Mouse (Mus musculus) heart, embryonic 14.5 days (tissue): Measurements from ENCODE around the gene Palm2. TPM values are rescaled to one million over a fixed set of nuclear protein-coding genes. Genes with fewer than 3 reads are reported as not detected.

Experiments used
- ATAC-seq: fragments of 200-750 bp; cut with Nextera tagmentation; 2 replicates; pipeline ENCODE4 v1.8.0; 2017; ENCODE audit warnings: low read depth, moderate TSS enrichment; ENCODE audit not compliant: insufficient number of reproducible peaks, insufficient read depth, low FRiP score
- H3K27ac ChIP-seq, 2 experiments: fragments of 200-500 bp in 1 of 2; fragments of 300-500 bp in 1 of 2; sonication (generic) in 1 of 2; replicated peaks in 1 of 2; 2 replicates each; pipeline ENCODE4 v1.5.1; 2012 to 2014; ENCODE audit warnings: low read depth in 2 of 2, low read length in 2 of 2, control low read depth in 1 of 2, mild to moderate bottlenecking in 1 of 2, mixed read lengths in 1 of 2; ENCODE audit not compliant: control insufficient read depth in 1 of 2, insufficient read depth in 1 of 2
- H3K27me3 ChIP-seq: fragments of 300-500 bp; sonication (generic); 2 replicates; pipeline ENCODE4 v1.6.1; 2014; ENCODE audit warnings: mild to moderate bottlenecking, low read length, control low read depth; ENCODE audit not compliant: control insufficient read depth, insufficient read depth
- H3K36me3 ChIP-seq: fragments of 300-500 bp; sonication (generic); 2 replicates; pipeline ENCODE4 v1.6.1; 2014; ENCODE audit warnings: mild to moderate bottlenecking, control low read depth, low read length, mixed read lengths; ENCODE audit not compliant: control insufficient read depth, insufficient read depth
- H3K4me1 ChIP-seq, 2 experiments: fragments of 200-500 bp in 1 of 2; fragments of 300-500 bp in 1 of 2; sonication (generic) in 1 of 2; 2 replicates each; pipeline ENCODE4 v1.6.1; 2012 to 2014; ENCODE audit warnings: low read length in 2 of 2, control low read depth in 1 of 2, mixed read lengths in 1 of 2; ENCODE audit not compliant: control insufficient read depth in 2 of 2, insufficient read depth in 2 of 2
- H3K4me2 ChIP-seq: fragments of 300-500 bp; sonication (generic); 2 replicates; pipeline ENCODE4 v1.6.1; 2014; ENCODE audit warnings: mild to moderate bottlenecking, low read length
- H3K4me3 ChIP-seq, 2 experiments: fragments of 200-500 bp in 1 of 2; fragments of 300-500 bp in 1 of 2; sonication (generic) in 1 of 2; 2 replicates each; pipeline ENCODE4 v1.5.1; 2012 to 2014; ENCODE audit warnings: low read length in 2 of 2, mild to moderate bottlenecking in 2 of 2, control low read depth in 1 of 2, low read depth in 1 of 2, moderate library complexity in 1 of 2; ENCODE audit not compliant: control insufficient read depth in 1 of 2, insufficient read depth in 1 of 2
- H3K9ac ChIP-seq: fragments of 300-500 bp; sonication (generic); 2 replicates; pipeline ENCODE4 v1.6.1; 2014; ENCODE audit warnings: mild to moderate bottlenecking, low read length
- H3K9me3 ChIP-seq: fragments of 300-500 bp; sonication (generic); 2 replicates; pipeline ENCODE4 v1.6.1; 2016; ENCODE audit warnings: low read length, control low read depth; ENCODE audit not compliant: control insufficient read depth
- WGBS: fragments of 180-500 bp; shearing (Covaris S2); extraction: QIAGEN DNeasy Blood & Tissue Kit; methylation state at CpG from one replicate; pipeline ENCODE4 v1.1.7; 2014; 5-methylcytosine and 5-hydroxymethylcytosine counted together
- polyA plus RNA-seq: library from polyadenylated mRNA; unstranded; fragments of >200 nt; fragmentation: Nextera tagmentation; extraction: Ambion mirVana; gene quantifications from 2 replicates; pipeline ENCODE4 v1.2.1, GENCODE M21; 2014

Gene Palm2
- polyA plus RNA-seq, 1 experiment from 2014 or later, result 21.0 TPM

GRCm38 (mm10) chr4:57622816-57623215, 188.8 kb downstream of the Palm2 start:
- Histone ChIP-seq H3K4me3 (no peak overlapping the region), H3K4me2 (peak overlapping the region; percentile 53), H3K27ac (peak overlapping the region; percentile 85 to 93), H3K27me3 (no peaks in the 10 kb centered on the region), H3K9me3 (peaks cover 5% of the 10 kb centered on the region; the same call in 1 of the 2 replicates), H3K9ac (peak overlapping the region; percentile 25), H3K36me3 (peaks cover 6% of the 10 kb centered on the region), H3K4me1 (peaks cover 16 to 43% of the 10 kb centered on the region in 2 experiments)
- peak; percentile 73 for ATAC-seq
- 22% methylated on average over 7 of the region's 7 CpGs for WGBS

DNA sequence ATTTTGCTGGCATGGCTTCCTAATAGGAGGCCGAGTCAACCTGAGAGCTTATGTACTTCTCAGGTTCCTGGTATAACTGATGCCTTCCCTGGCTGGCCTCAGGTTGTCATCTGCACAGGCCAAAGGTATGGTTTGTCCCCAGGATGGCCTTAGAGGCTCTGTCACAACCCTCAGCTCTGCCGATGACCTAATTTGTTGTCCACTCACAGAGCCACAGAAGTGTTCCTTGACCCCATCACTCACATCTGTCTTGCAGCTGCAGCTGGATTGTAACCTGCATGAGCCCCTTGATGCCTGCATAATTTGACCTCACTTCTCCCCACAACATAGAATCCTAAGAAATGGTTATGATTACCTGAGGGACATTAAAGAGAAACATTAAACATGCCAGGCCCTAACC, 190.8 kb downstream of the Palm2 start:
- no peak overlapping the region for H3K9ac ChIP-seq
- H3K9me3 ChIP-seq, result no peaks in the 10 kb centered on the region
- H3K27me3 ChIP-seq, result no peaks in the 10 kb centered on the region
- H3K27ac ChIP-seq, result peak overlapping the region in 1 of 2 experiments; percentile 33; a peak in 1 of 4 replicates
- H3K4me2 ChIP-seq, result no peak overlapping the region
- WGBS, result 68% methylated on average over 2 of the region's 2 CpGs
- H3K36me3 ChIP-seq, result peaks cover 4% of the 10 kb centered on the region
- H3K4me3 ChIP-seq, result no peak overlapping the region
- H3K4me1 ChIP-seq, result peaks cover 18 to 49% of the 10 kb centered on the region in 2 experiments
- ATAC-seq, result no peak

DNA sequence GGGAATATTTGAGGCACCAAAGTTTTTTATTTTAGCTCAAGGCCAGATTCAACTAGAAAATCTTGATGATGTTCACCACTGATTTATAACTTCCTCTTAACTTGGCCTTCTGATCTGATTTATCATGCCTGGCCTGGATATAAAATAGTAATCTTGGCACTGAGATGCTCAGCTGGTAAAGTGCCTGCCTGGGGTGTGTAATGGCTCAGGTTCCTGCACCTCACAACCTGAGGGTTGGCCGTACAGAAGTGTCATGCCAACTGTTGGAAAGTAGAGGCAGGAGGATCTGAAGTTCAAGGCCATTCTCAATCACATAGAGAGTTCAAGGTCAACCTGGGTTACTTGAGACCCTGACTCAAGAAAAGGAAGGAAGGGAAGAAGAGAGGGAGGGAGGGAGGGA, 191.3 kb downstream of the Palm2 start:
- Histone ChIP-seq H3K4me3 (no peak overlapping the region), H3K9ac (no peak overlapping the region), H3K27ac (peak overlapping the region in 1 of 2 experiments; percentile 34; a peak in 2 of 4 replicates), H3K4me1 (peaks cover 19 to 52% of the 10 kb centered on the region in 2 experiments), H3K9me3 (no peaks in the 10 kb centered on the region), H3K4me2 (no peak overlapping the region), H3K36me3 (no peaks in the 10 kb centered on the region), H3K27me3 (no peaks in the 10 kb centered on the region)
- no peak for ATAC-seq
- WGBS, result 78% methylated on average over 1 of the region's 1 CpGs

DNA sequence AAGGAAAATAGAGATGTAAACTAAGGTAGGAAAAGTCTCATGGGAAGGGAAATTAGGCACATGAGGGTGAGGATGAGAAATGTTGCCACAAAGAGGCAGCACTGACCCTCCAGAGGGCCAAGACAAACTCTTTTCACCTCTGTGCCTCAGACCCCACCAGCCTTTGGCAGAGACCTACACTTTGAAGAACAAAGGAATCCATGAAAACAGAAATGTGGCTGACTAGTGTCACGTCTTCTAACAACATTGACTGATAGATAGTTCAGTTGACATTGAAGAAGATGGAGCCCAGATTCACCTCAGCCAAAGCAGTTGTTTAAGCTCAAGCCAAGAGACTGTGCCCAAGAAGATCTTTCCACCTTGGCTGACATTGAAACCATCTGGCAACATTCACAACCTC, 191.7 kb downstream of the Palm2 start:
- Histone ChIP-seq H3K4me3 (no peak overlapping the region), H3K9me3 (no peaks in the 10 kb centered on the region), H3K4me1 (peaks cover 20 to 56% of the 10 kb centered on the region in 2 experiments), H3K9ac (no peak overlapping the region), H3K27me3 (no peaks in the 10 kb centered on the region), H3K27ac (peak overlapping the region; percentile 34 to 52), H3K4me2 (no peak overlapping the region), H3K36me3 (no peaks in the 10 kb centered on the region)
- no peak for ATAC-seq
- 44% methylated on average over 1 of the region's 1 CpGs for WGBS

- no peaks in the 10 kb centered on the region for H3K36me3 ChIP-seq
- no peaks in the 10 kb centered on the region for H3K9me3 ChIP-seq
- no peak overlapping the region for H3K4me2 ChIP-seq
- H3K27me3 ChIP-seq, result no peaks in the 10 kb centered on the region
- H3K4me3 ChIP-seq, result no peak overlapping the region
- WGBS, result 91% methylated on average over 5 of the region's 5 CpGs
- ATAC-seq, result no peak
- H3K9ac ChIP-seq, result no peak overlapping the region
- peaks cover 24 to 64% of the 10 kb centered on the region in 2 experiments for H3K4me1 ChIP-seq
- no peak overlapping the region for H3K27ac ChIP-seq
These were observed 192.9 kb downstream of the Palm2 start for GRCm38 (mm10) chr4:57626921-57627320.

- H3K9me3 ChIP-seq, result no peaks in the 10 kb centered on the region
- H3K9ac ChIP-seq, result 0 out of 2 replicates have a peak overlapping the region, but pooled peaks have one; percentile 5
- no peaks in the 10 kb centered on the region for H3K27me3 ChIP-seq
- H3K4me3 ChIP-seq, result no peak overlapping the region
- ATAC-seq, result no peak
- peaks cover 33 to 81% of the 10 kb centered on the region in 2 experiments for H3K4me1 ChIP-seq
- no peaks in the 10 kb centered on the region for H3K36me3 ChIP-seq
- H3K27ac ChIP-seq, result peak overlapping the region; percentile 64 to 76
- H3K4me2 ChIP-seq, result no peak overlapping the region; the same call in 1 of the 2 replicates
- 27% methylated on average over 5 of the region's 5 CpGs for WGBS
These were observed 198.3 kb downstream of the Palm2 start for GRCm38 (mm10) chr4:57632386-57632785.

DNA sequence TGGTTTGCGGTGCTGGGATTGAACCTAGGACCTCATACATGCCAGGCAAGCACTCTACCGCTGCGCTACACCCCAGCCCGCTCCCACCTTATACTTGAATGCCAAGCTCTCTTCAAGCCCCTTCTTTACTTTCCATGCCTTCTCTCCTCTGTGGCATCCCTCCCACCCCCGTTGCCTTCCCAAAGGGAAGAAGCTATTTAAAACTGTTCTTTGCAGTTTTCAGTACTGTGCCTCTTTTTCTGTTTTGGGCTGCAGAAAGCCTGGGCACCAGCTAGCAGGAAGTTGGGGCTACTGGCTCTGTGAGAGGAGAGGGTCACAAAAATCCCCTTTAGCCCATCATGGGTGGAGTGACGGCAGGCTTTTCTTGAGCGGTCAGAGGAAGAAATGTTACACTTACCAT, 199.0 kb downstream of the Palm2 start:
- 85% methylated on average over 7 of the region's 7 CpGs for WGBS
- peak overlapping the region in 1 of 2 experiments; percentile 37; a peak in 1 of 4 replicates for H3K27ac ChIP-seq

GRCm38 (mm10) chr4:57634956-57635355, 200.9 kb downstream of the Palm2 start:
- H3K4me2 ChIP-seq, result no peak overlapping the region
- H3K9ac ChIP-seq, result no peak overlapping the region
- peaks cover 47 to 95% of the 10 kb centered on the region in 2 experiments for H3K4me1 ChIP-seq
- no peaks in the 10 kb centered on the region for H3K9me3 ChIP-seq
- H3K27ac ChIP-seq, result peak overlapping the region; percentile 69 to 71
- ATAC-seq, result no peak
- 43% methylated on average over 1 of the region's 1 CpGs for WGBS
- H3K4me3 ChIP-seq, result no peak overlapping the region
- no peaks in the 10 kb centered on the region for H3K27me3 ChIP-seq
- no peaks in the 10 kb centered on the region for H3K36me3 ChIP-seq

More for the DNA sequence above, 199.0 kb downstream of the Palm2 start:
- Histone ChIP-seq H3K4me2 (no peak overlapping the region), H3K4me3 (no peak overlapping the region), H3K36me3 (no peaks in the 10 kb centered on the region), H3K9me3 (no peaks in the 10 kb centered on the region), H3K4me1 (peaks cover 34 to 86% of the 10 kb centered on the region in 2 experiments), H3K27me3 (no peaks in the 10 kb centered on the region), H3K9ac (no peak overlapping the region)
- no peak for ATAC-seq
